Mouse (Mus musculus) right cerebral cortex, adult 2 months (tissue): ENCODE results near the gene Lysmd4.
"Not testable (repeated sequence)": the region's sequence is repeated elsewhere in the genome, so short reads cannot be mapped to it uniquely, and the experiment has no call there.

Experiments used
- DNase-seq, 2 experiments: peaks; one replicate each; pipeline ENCODE4 v3.0.0; 2021 to 2022; ENCODE audit warnings: low spot score in 2 of 2

Lysmd4 gene

GRCm38 (mm10) chr7:67230640-67231140 is 8.3 kb downstream of the Lysmd4 start:
- no peak for DNase-seq

GRCm38 (mm10) chr7:67232504-67232903 is 10.2 kb downstream of the Lysmd4 start:
- peak in 1 of 2 experiments; percentile 2 for DNase-seq

- DNase-seq: no peak
Measured at GRCm38 (mm10) chr7:67234797-67235196, 12.5 kb downstream of the Lysmd4 start.

GRCm38 (mm10) chr7:67236351-67236750 is 14.0 kb downstream of the Lysmd4 start:
- no peak for DNase-seq

GRCm38 (mm10) chr7:67237752-67238151 is 15.4 kb downstream of the Lysmd4 start:
- DNase-seq: no peak

GRCm38 (mm10) chr7:67241969-67242368 is 19.6 kb downstream of the Lysmd4 start:
- no peak for DNase-seq

- no peak for DNase-seq
Measured at GRCm38 (mm10) chr7:67243121-67243893, 21.0 kb downstream of the Lysmd4 start.

- no peak for DNase-seq
Measured at GRCm38 (mm10) chr7:67243894-67244282, 21.5 kb downstream of the Lysmd4 start.

- DNase-seq: no peak
Measured at GRCm38 (mm10) chr7:67245255-67245654, 22.9 kb downstream of the Lysmd4 start.

- no peak for DNase-seq
Measured at GRCm38 (mm10) chr7:67246067-67246466, 23.7 kb downstream of the Lysmd4 start.

GRCm38 (mm10) chr7:67259828-67260563 is 37.7 kb downstream of the Lysmd4 start:
- peak; percentile 41 to 45 for DNase-seq

- not testable (repeated sequence) for DNase-seq
Measured at GRCm38 (mm10) chr7:67270447-67270846, 48.1 kb downstream of the Lysmd4 start.

GRCm38 (mm10) chr7:67283581-67283980 is 61.2 kb downstream of the Lysmd4 start:
- DNase-seq: no peak

GRCm38 (mm10) chr7:67287456-67287855 is 65.1 kb downstream of the Lysmd4 start:
- no peak for DNase-seq

GRCm38 (mm10) chr7:67291356-67291755 is 69.0 kb downstream of the Lysmd4 start:
- DNase-seq: no peak

- DNase-seq: no peak
Measured at GRCm38 (mm10) chr7:67296419-67296818, 74.1 kb downstream of the Lysmd4 start.

- DNase-seq: no peak
Measured at GRCm38 (mm10) chr7:67304937-67305336, 82.6 kb downstream of the Lysmd4 start.

- no peak for DNase-seq
Measured at GRCm38 (mm10) chr7:67307078-67307477, 84.7 kb downstream of the Lysmd4 start.

GRCm38 (mm10) chr7:67308102-67308501 is 85.8 kb downstream of the Lysmd4 start:
- no peak for DNase-seq

GRCm38 (mm10) chr7:67310151-67310550 is 87.8 kb downstream of the Lysmd4 start:
- DNase-seq: no peak

GRCm38 (mm10) chr7:67313200-67313599 is 90.9 kb downstream of the Lysmd4 start:
- DNase-seq: no peak

GRCm38 (mm10) chr7:67318697-67319096 is 96.4 kb downstream of the Lysmd4 start:
- DNase-seq: no peak

GRCm38 (mm10) chr7:67320359-67320758 is 98.0 kb downstream of the Lysmd4 start:
- no peak for DNase-seq
